Mouse (Mus musculus) hindbrain, embryonic 10.5 days (tissue): ENCODE measurements around the gene Ambp. TPM values are rescaled to one million over a fixed set of nuclear protein-coding genes. Genes with fewer than 3 reads are reported as not detected.

Source experiments
- DNase-seq: peaks from one replicate; pipeline ENCODE4 v3.0.0-alpha.2; 2017; ENCODE audit warnings: low spot score
- H3K27ac ChIP-seq: fragments of 300-500 bp; sonication (generic); 2 replicates; pipeline ENCODE4 v1.5.1; 2016; ENCODE audit warnings: mild to moderate bottlenecking, moderate library complexity
- H3K27me3 ChIP-seq: fragments of 300-500 bp; sonication (generic); 2 replicates; pipeline ENCODE4 v1.6.1; 2016; ENCODE audit warnings: mild to moderate bottlenecking; ENCODE audit not compliant: poor library complexity, insufficient read depth, severe bottlenecking
- H3K36me3 ChIP-seq: fragments of 300-500 bp; sonication (generic); 2 replicates; pipeline ENCODE4 v1.6.1; 2016; ENCODE audit warnings: mild to moderate bottlenecking, moderate library complexity
- H3K4me1 ChIP-seq: fragments of 300-500 bp; sonication (generic); replicated peaks from 2 replicates; pipeline ENCODE4 v1.6.1; 2016; ENCODE audit warnings: mild to moderate bottlenecking
- H3K4me3 ChIP-seq: fragments of 300-500 bp; sonication (generic); 2 replicates; pipeline ENCODE4 v1.5.1; 2016; ENCODE audit warnings: mild to moderate bottlenecking, moderate library complexity
- H3K9me3 ChIP-seq: fragments of 300-500 bp; sonication (generic); 2 replicates; pipeline ENCODE4 v1.6.1; 2016; ENCODE audit warnings: mild to moderate bottlenecking, moderate library complexity
- WGBS: fragments of 180-500 bp; shearing (Covaris S2); methylation state at CpG from one replicate; pipeline ENCODE4 v1.1.7; 2016; 5-methylcytosine and 5-hydroxymethylcytosine counted together
- polyA plus RNA-seq: library from polyadenylated mRNA; unstranded; fragments of >200 nt; fragmentation: Nextera tagmentation; extraction: Ambion mirVana; gene quantifications from 2 replicates; pipeline ENCODE4 v1.2.1, GENCODE M21; 2016

Gene Ambp
- polyA plus RNA-seq, 1 experiment from 2014 or later = not detected

- Histone ChIP-seq H3K27me3 (no peaks in the 10 kb centered on the region), H3K36me3 (peaks cover 72% of the 10 kb centered on the region), H3K27ac (no peak overlapping the region), H3K4me3 (no peak overlapping the region), H3K4me1 (0 out of 2 replicates have a peak, but pooled peaks cover under 1% of the 10 kb centered on the region), H3K9me3 (no peaks in the 10 kb centered on the region; the same call in 1 of the 2 replicates)
- no peak for DNase-seq
- WGBS = 94% methylated on average over 1 of the region's 1 CpGs
Observed at GRCm38 (mm10) chr4:63097603-63098002, 57.0 kb downstream of the Ambp start.

Other genes starting within 250 kb of the Ambp start
- gene Zfp618, start 189.2 kb downstream of the Ambp start, polyA plus RNA-seq = 26.5 and 32.7 TPM in 2 replicates
- 0.04 TPM in 1 of 2 replicates, not detected in the other for gene Kif12, start 17.3 kb upstream of the Ambp start, polyA plus RNA-seq
- 2.4 and 3.3 TPM in 2 replicates for gene Col27a1, start 59.2 kb upstream of the Ambp start, polyA plus RNA-seq
- not detected in 2 replicates for gene Orm1, start 189.8 kb upstream of the Ambp start, polyA plus RNA-seq
- gene Orm3, start 201.4 kb upstream of the Ambp start, polyA plus RNA-seq = not detected in 2 replicates
- gene Orm2, start 207.7 kb upstream of the Ambp start, polyA plus RNA-seq = not detected in 2 replicates
- gene Akna, start 248.6 kb upstream of the Ambp start, polyA plus RNA-seq = 10.8 and 13.0 TPM in 2 replicates